Mouse (Mus musculus): ENCODE measurements around the gene Sell.

DNA sequence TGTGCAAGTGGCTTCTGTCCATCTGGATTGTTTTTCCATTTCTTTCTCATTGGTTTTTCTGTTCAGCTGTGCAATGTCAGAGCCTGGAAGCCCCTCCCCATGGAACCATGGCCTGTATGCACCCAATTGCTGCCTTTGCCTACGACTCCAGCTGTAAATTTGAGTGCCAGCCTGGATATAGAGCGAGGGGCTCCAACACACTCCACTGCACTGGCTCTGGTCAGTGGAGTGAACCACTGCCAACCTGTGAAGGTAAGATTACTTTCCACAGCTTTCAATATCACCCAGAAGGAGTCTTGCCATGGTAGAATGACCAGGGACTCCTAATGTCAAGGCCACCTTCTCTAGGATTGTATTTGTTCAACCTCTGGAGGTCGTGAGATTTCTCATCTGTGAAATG lies 68.2 kb downstream of the Sell start:
- TF ChIP-seq CTCF (IDR thresholded peaks at IDR 0.05; ENCODE audit: low read depth, low read length), result no peak
- TF ChIP-seq POLR2A (IDR thresholded peaks at IDR 0.05; ENCODE audit: extremely low read depth, insufficient read depth, low read length), result no peak
